Mouse (Mus musculus) embryonic facial prominence, embryonic 14.5 days (tissue): ENCODE data around the gene Actc1. TPM values are rescaled to one million over a fixed set of nuclear protein-coding genes. Genes with fewer than 3 reads are reported as not detected.

Source experiments
- ATAC-seq: fragments of 200-750 bp; cut with Nextera tagmentation; 2 replicates; pipeline ENCODE4 v1.8.0; 2017; ENCODE audit warnings: low read depth, moderate number of reproducible peaks, moderate TSS enrichment
- DNase-seq: peaks from one replicate; pipeline ENCODE4 v3.0.0-alpha.2; 2015; ENCODE audit warnings: low spot score
- H3K27ac ChIP-seq: fragments of 300-500 bp; sonication (generic); replicated peaks from 2 replicates; pipeline ENCODE4 v1.5.1; 2014; ENCODE audit warnings: low read depth, mild to moderate bottlenecking, low read length, moderate library complexity
- H3K27me3 ChIP-seq: fragments of 300-500 bp; sonication (generic); replicated peaks from 2 replicates; pipeline ENCODE4 v1.6.1; 2014; ENCODE audit warnings: low read length; ENCODE audit not compliant: control insufficient read depth, insufficient read depth
- H3K36me3 ChIP-seq: fragments of 300-500 bp; sonication (generic); 2 replicates; pipeline ENCODE4 v1.6.1; 2014; ENCODE audit warnings: low read length, mixed read lengths; ENCODE audit not compliant: control insufficient read depth, insufficient read depth
- H3K4me1 ChIP-seq: fragments of 300-500 bp; sonication (generic); 2 replicates; pipeline ENCODE4 v1.6.1; 2014; ENCODE audit warnings: antibody characterized with exemption, low read length; ENCODE audit not compliant: control insufficient read depth, insufficient read depth
- H3K4me2 ChIP-seq: fragments of 300-500 bp; sonication (generic); 2 replicates; pipeline ENCODE4 v1.6.1; 2014; ENCODE audit warnings: low read depth, mild to moderate bottlenecking, low read length, moderate library complexity, mixed read lengths
- H3K4me3 ChIP-seq: fragments of 300-500 bp; sonication (generic); 2 replicates; pipeline ENCODE4 v1.5.1; 2014; ENCODE audit warnings: low read depth, mild to moderate bottlenecking, low read length
- H3K9ac ChIP-seq: fragments of 300-500 bp; sonication (generic); 2 replicates; pipeline ENCODE4 v1.6.1; 2014; ENCODE audit warnings: low read depth, mild to moderate bottlenecking, low read length, moderate library complexity, mixed read lengths
- H3K9me3 ChIP-seq: fragments of 300-500 bp; sonication (generic); 2 replicates; pipeline ENCODE4 v1.6.1; 2016; ENCODE audit warnings: low read length; ENCODE audit not compliant: control insufficient read depth
- WGBS: fragments of 180-500 bp; shearing (Covaris S2); extraction: QIAGEN DNeasy Blood & Tissue Kit; methylation state at CpG from one replicate; pipeline ENCODE4 v1.1.7; 2014; 5-methylcytosine and 5-hydroxymethylcytosine counted together
- polyA plus RNA-seq: library from polyadenylated mRNA; unstranded; fragments of >200 nt; fragmentation: Nextera tagmentation; extraction: Ambion mirVana; gene quantifications from 2 replicates; pipeline ENCODE4 v1.2.1, GENCODE M21; 2014

The Actc1 gene
- polyA plus RNA-seq, 1 experiment from 2014 or later, result 2,538 TPM

DNA sequence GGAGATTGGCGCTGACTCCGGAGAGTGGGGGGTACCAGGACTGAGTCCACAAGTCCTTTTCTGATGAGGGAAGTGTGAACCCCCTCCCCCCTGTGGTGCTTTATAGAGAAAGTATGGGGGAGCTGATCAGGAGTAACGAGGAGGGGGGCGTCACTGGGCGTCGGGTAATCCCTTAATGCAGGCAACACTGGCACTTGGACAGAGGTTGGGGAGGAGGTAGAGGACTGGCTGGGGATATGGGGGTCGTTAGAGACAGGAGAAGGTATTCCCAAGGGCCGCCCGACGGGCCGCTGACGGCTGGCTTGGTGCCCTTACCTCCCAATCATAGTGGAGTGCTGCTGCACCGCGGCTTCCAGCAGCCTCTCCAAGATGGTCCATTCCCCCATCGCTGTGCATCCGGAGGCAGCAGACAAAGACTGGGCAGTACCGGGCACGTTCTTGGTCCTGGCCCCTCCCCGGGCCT, 40.6 kb downstream of the Actc1 start:
- H3K9me3 ChIP-seq, result no peaks in the 10 kb centered on the region
- no peak overlapping the region for H3K9ac ChIP-seq
- no peak overlapping the region for H3K27ac ChIP-seq
- no peak for DNase-seq
- H3K4me2 ChIP-seq, result peak overlapping the region; percentile 66
- peaks cover 46% of the 10 kb centered on the region for H3K27me3 ChIP-seq
- no peaks in the 10 kb centered on the region; the same call in 1 of the 2 replicates for H3K4me1 ChIP-seq
- H3K36me3 ChIP-seq, result no peaks in the 10 kb centered on the region
- peak overlapping the region; percentile 43 for H3K4me3 ChIP-seq
- WGBS, result 3% methylated on average over 19 of the region's 19 CpGs
- no peak; the same call in 1 of the 2 replicates for ATAC-seq

DNA sequence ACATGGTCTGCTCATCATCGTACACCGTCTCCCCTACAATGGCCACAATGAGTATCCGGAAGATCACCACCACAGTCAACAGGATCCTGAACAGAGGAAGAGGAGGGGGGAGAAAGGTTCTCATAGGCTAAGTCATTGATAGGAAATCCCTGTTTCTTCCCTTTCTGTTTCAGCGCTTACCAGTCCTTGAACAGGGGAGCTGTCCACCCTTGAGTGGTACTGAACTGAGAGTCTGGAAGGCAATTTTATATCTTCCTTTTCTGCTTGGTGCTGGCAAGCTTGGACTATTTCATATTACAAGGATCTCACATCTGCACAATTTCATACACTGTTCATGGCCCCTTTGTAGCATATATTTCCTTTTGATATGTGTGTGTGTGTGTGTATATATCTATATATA, 41.5 kb downstream of the Actc1 start:
- H3K9me3 ChIP-seq, result no peaks in the 10 kb centered on the region
- WGBS, result 37% methylated on average over 4 of the region's 4 CpGs
- no peak overlapping the region for H3K4me3 ChIP-seq
- peak; percentile 80 for DNase-seq
- no peak overlapping the region for H3K27ac ChIP-seq
- ATAC-seq, result no peak
- H3K9ac ChIP-seq, result no peak overlapping the region
- no peaks in the 10 kb centered on the region; the same call in 1 of the 2 replicates for H3K4me1 ChIP-seq
- H3K4me2 ChIP-seq, result no peak overlapping the region
- H3K27me3 ChIP-seq, result peaks cover 46% of the 10 kb centered on the region
- no peaks in the 10 kb centered on the region for H3K36me3 ChIP-seq

DNA sequence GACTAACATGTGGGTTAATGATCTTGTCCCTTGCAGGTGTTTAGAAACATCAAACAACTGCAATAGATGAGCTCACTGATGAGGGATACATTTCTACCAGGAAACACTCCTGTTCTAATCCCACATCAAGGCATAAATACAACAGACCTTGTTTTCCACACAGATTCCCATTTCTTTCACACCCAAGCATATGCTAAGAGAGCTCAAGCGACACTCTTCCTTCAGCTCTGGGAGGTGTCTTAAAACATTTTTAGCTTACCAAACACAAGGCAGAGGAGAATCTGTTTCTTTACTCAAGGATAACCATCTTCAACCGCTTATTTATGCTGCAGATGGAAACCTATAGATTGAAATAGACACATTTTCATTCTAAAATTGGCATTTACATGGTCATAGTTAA, 45.0 kb downstream of the Actc1 start:
- Histone ChIP-seq H3K4me3 (no peak overlapping the region), H3K36me3 (no peaks in the 10 kb centered on the region), H3K9ac (no peak overlapping the region), H3K9me3 (no peaks in the 10 kb centered on the region), H3K27me3 (peaks cover 21% of the 10 kb centered on the region), H3K4me2 (no peak overlapping the region), H3K4me1 (no peaks in the 10 kb centered on the region; the same call in 1 of the 2 replicates), H3K27ac (no peak overlapping the region)
- ATAC-seq, result no peak
- no peak for DNase-seq
- WGBS, result 77% methylated on average over 2 of the region's 2 CpGs

DNA sequence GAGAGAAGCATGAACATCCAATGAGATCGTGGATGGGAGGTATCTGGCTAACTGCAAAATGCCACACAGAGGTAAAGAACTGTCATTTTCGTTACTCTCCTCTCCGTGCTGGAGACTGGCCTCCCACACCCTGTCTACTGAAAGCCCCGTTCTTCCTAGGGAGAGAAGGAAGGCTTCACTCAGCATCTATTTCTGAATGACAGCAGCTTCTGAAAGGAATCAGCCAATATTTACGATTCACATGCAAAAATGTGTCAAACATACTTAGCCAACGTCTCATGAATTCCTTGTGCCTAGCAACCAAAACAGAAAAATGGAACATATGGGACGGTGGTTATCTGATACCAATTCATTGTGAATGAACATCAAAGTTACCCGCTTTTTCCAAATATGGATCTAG, 55.9 kb downstream of the Actc1 start:
- Histone ChIP-seq H3K4me1 (no peaks in the 10 kb centered on the region), H3K9ac (no peak overlapping the region), H3K9me3 (no peaks in the 10 kb centered on the region), H3K4me2 (no peak overlapping the region), H3K4me3 (no peak overlapping the region), H3K27me3 (no peaks in the 10 kb centered on the region; the same call in 1 of the 2 replicates), H3K27ac (no peak overlapping the region), H3K36me3 (no peaks in the 10 kb centered on the region)
- DNase-seq, result no peak
- no peak for ATAC-seq
- 64% methylated on average over 8 of the region's 8 CpGs for WGBS

Other genes with a start within 250 kb of the Actc1 start
- 8.6 and 9.4 TPM in 2 replicates for gene Scg5, start 224.4 kb downstream of the Actc1 start, polyA plus RNA-seq
- gene Arhgap11a, start 204.9 kb downstream of the Actc1 start, polyA plus RNA-seq, result 4.1 and 4.2 TPM in 2 replicates
- 0.24 and 0.31 TPM in 2 replicates for gene Gjd2, start 39.9 kb downstream of the Actc1 start, polyA plus RNA-seq
- 44.9 and 48.3 TPM in 2 replicates for gene Aqr, start 133.5 kb upstream of the Actc1 start, polyA plus RNA-seq
- gene Zfp770, start 147.9 kb upstream of the Actc1 start, polyA plus RNA-seq, result 4.8 and 6.7 TPM in 2 replicates